Mouse (Mus musculus): ENCODE measurements around the gene Slc24a2. TPM values are rescaled to one million over a fixed set of nuclear protein-coding genes. Genes with fewer than 3 reads are reported as not detected.

The Slc24a2 gene
- total and polyA plus RNA-seq, 3 experiments = not detected

GRCm38 (mm10) chr4:86977272-86977671 is 253.0 kb downstream of the Slc24a2 start:
- no peak overlapping the region for H3K27ac ChIP-seq (ENCODE audit: control insufficient read depth, low read depth, low read length)
- no peak overlapping the region for H3K4me3 ChIP-seq (ENCODE audit: control insufficient read depth in 1 of 2, insufficient read depth in 1 of 2, low read depth in 2 of 2, low read length in 2 of 2)
- no peaks in the 10 kb centered on the region for H3K36me3 ChIP-seq (ENCODE audit: control insufficient read depth in 1 of 2, insufficient read depth in 2 of 2, low read length in 2 of 2)
- H3K9ac ChIP-seq (ENCODE audit: control insufficient read depth, low read depth, low read length, poor library complexity, severe bottlenecking) = no peak overlapping the region
- TF ChIP-seq ZMIZ1 (IDR thresholded peaks at IDR 0.05; ENCODE audit: low read depth, low read length) (no peak), GATA1 (IDR thresholded peaks at IDR 0.05; ENCODE audit: low read depth, low read length) (no peak), USF2 (IDR thresholded peaks at IDR 0.05; ENCODE audit: borderline replicate concordance in 1 of 2, insufficient read depth in 1 of 2, low read depth in 1 of 2, low read length in 2 of 2) (no peak), BHLHE40 (IDR thresholded peaks at IDR 0.05; ENCODE audit: borderline replicate concordance, low read depth, low read length) (no peak), TAL1 (IDR thresholded peaks at IDR 0.05; ENCODE audit: low read length) (no peak), MEF2A (IDR thresholded peaks at IDR 0.05; ENCODE audit: extremely low read depth, insufficient replicate concordance, low read depth, low read length, poor library complexity, severe bottlenecking) (no peak), RAD21 (IDR thresholded peaks at IDR 0.05; ENCODE audit: low read depth, low read length) (no peak)
- H3K79me2 ChIP-seq (ENCODE audit: control insufficient read depth, insufficient read depth, low read length, poor library complexity) = no peaks in the 10 kb centered on the region
- H3K4me1 ChIP-seq (ENCODE audit: control insufficient read depth in 1 of 2, insufficient read depth in 2 of 2, low read length in 2 of 2) = no peaks in the 10 kb centered on the region
- no peak for DNase-seq (ENCODE audit: low read depth, low spot score)
- H3K9me3 ChIP-seq (replicated peaks; ENCODE audit: insufficient read depth, low read length) = no peaks in the 10 kb centered on the region
- H3K27me3 ChIP-seq (ENCODE audit: control insufficient read depth in 1 of 2, insufficient read depth in 2 of 2, low read length in 2 of 2) = no peaks in the 10 kb centered on the region; a peak in 1 of 4 replicates

GRCm38 (mm10) chr4:86957576-86958411 is 272.5 kb downstream of the Slc24a2 start:
- no peak overlapping the region for H3K27ac ChIP-seq (ENCODE audit: control insufficient read depth, low read depth, low read length)
- no peaks in the 10 kb centered on the region for H3K4me1 ChIP-seq (ENCODE audit: control insufficient read depth in 1 of 2, insufficient read depth in 2 of 2, low read length in 2 of 2)
- no peaks in the 10 kb centered on the region; a peak in 2 of 4 replicates for H3K27me3 ChIP-seq (ENCODE audit: control insufficient read depth in 1 of 2, insufficient read depth in 2 of 2, low read length in 2 of 2)
- DNase-seq (ENCODE audit: low read depth, low spot score) = peak; percentile 43
- TF ChIP-seq CTCF (IDR thresholded peaks at IDR 0.05 in 2 of 3, conservative IDR thresholded peaks at IDR 0.05 in 1 of 3; ENCODE audit: control insufficient read depth in 1 of 3, insufficient read depth in 1 of 3, low read depth in 2 of 3, low read length in 3 of 3, poor library complexity in 1 of 3, severe bottlenecking in 1 of 3) (peak; percentile 54 to 65 (median 63)), SMC3 (IDR thresholded peaks at IDR 0.05; ENCODE audit: low read depth, low read length) (peak; percentile 37; the same call in 1 of the 2 replicates), RAD21 (IDR thresholded peaks at IDR 0.05; ENCODE audit: low read depth, low read length) (peak; percentile 53), GABPA (IDR thresholded peaks at IDR 0.05; ENCODE audit: low read depth, low read length) (no peak)
- no peaks in the 10 kb centered on the region for H3K36me3 ChIP-seq (ENCODE audit: control insufficient read depth in 1 of 2, insufficient read depth in 2 of 2, low read length in 2 of 2)
- no peak overlapping the region for H3K4me3 ChIP-seq (ENCODE audit: control insufficient read depth in 1 of 2, insufficient read depth in 1 of 2, low read depth in 2 of 2, low read length in 2 of 2)
- no peak overlapping the region for H3K9ac ChIP-seq (ENCODE audit: control insufficient read depth, low read depth, low read length, poor library complexity, severe bottlenecking)
- no peaks in the 10 kb centered on the region for H3K9me3 ChIP-seq (replicated peaks; ENCODE audit: insufficient read depth, low read length)
- no peaks in the 10 kb centered on the region for H3K79me2 ChIP-seq (ENCODE audit: control insufficient read depth, insufficient read depth, low read length, poor library complexity)

- Histone ChIP-seq H3K79me2 (ENCODE audit: control insufficient read depth, insufficient read depth, low read length, poor library complexity) (no peaks in the 10 kb centered on the region), H3K27me3 (ENCODE audit: control insufficient read depth in 1 of 2, insufficient read depth in 2 of 2, low read length in 2 of 2) (no peaks in the 10 kb centered on the region), H3K9me3 (replicated peaks; ENCODE audit: insufficient read depth, low read length) (no peaks in the 10 kb centered on the region), H3K9ac (ENCODE audit: control insufficient read depth, low read depth, low read length, poor library complexity, severe bottlenecking) (no peak overlapping the region), H3K4me1 (ENCODE audit: control insufficient read depth in 1 of 2, insufficient read depth in 2 of 2, low read length in 2 of 2) (no peaks in the 10 kb centered on the region), H3K4me3 (ENCODE audit: control insufficient read depth in 1 of 2, insufficient read depth in 1 of 2, low read depth in 2 of 2, low read length in 2 of 2) (no peak overlapping the region), H3K27ac (ENCODE audit: control insufficient read depth, low read depth, low read length) (no peak overlapping the region), H3K36me3 (ENCODE audit: control insufficient read depth in 1 of 2, insufficient read depth in 2 of 2, low read length in 2 of 2) (no peaks in the 10 kb centered on the region)
- TF ChIP-seq ELF1 (IDR thresholded peaks at IDR 0.05; ENCODE audit: low read depth, low read length) (no peak), EP300 (IDR thresholded peaks at IDR 0.05; ENCODE audit: low read depth in 1 of 2, low read length in 2 of 2) (no peak), JUND (IDR thresholded peaks at IDR 0.05; ENCODE audit: low read depth, low read length) (no peak), MYB (IDR thresholded peaks at IDR 0.05; ENCODE audit: low read depth, low read length) (no peak), TAL1 (IDR thresholded peaks at IDR 0.05; ENCODE audit: low read length) (no peak), CHD1 (IDR thresholded peaks at IDR 0.05; ENCODE audit: low read depth, low read length) (no peak), ZNF384 (IDR thresholded peaks at IDR 0.05; ENCODE audit: low read depth, low read length) (no peak), TBP (IDR thresholded peaks at IDR 0.05; ENCODE audit: low read depth, low read length) (no peak), ETS1 (IDR thresholded peaks at IDR 0.05; ENCODE audit: low read depth, low read length) (no peak), ZC3H11A (IDR thresholded peaks at IDR 0.05; ENCODE audit: low read depth, low read length) (no peak), MAX (IDR thresholded peaks at IDR 0.05; ENCODE audit: low read length) (no peak), SIN3A (IDR thresholded peaks at IDR 0.05; ENCODE audit: low read length) (no peak)
- DNase-seq (ENCODE audit: low read depth, low spot score) = no peak
These were observed 274.8 kb downstream of the Slc24a2 start for GRCm38 (mm10) chr4:86955448-86955847.

Measured in MEL (cell line).